1 mouse cellular context compared by ENCODE assay signal in the genomic region with DNA sequence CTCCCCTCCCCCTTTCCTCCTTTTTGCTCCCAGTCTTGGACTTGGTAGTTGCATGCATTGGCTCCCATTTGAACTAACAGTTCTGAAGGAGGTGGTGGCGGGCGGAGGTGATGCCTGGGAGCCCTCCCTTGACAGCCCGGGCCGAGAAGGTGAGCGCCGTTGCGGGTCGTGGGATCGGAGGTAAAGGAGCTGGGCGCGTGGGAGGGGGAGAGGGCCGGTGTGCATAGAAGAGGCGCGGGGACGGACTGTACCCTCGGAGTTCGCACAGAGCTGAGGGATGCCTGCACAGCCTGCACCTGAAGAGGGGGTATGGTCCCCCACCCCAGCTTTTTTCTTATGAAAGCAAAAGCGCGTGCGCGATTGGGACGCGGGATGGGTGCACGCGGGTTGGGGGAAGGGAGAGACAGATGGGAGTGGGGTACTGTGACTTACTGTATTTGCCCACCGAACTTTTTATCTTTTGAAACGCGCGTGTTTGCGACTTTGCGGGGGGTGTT.
A peak's percentile ranks its signal among the peaks of the same experiment; 100 is the strongest.
TF ChIP-seq lines count a peak whose summit lies in the region.

No protein-coding gene starts in this region.

TF ChIP-seq in CH12.LX, 34 proteins besides CTCF, POLR2A, EP300 and RAD21:
- TF ChIP-seq KAT2A (IDR thresholded peaks at IDR 0.05; ENCODE audit: insufficient replicate concordance, low read length): no peak
- TF ChIP-seq MYC (IDR thresholded peaks at IDR 0.05; ENCODE audit: low read depth, low read length): peak; percentile 47; the same call in 1 of the 2 replicates
TF ChIP-seq in CH12.LX: peak in this region for 1.
